Mouse (Mus musculus) small intestine, adult 2 months (tissue): ENCODE results near the gene Arhgap35.
"Not testable (repeated sequence)": the region's sequence is repeated elsewhere in the genome, so short reads cannot be mapped to it uniquely, and the experiment has no call there.

Experiments used
- CTCF ChIP-seq: fragments of 200-500 bp; IDR thresholded peaks from 2 replicates; pipeline ENCODE4 v1.5.1; 2012; ENCODE audit warnings: low read depth, mild to moderate bottlenecking, control low read depth, inconsistent platforms, low read length, moderate library complexity, mixed read lengths; ENCODE audit not compliant: insufficient replicate concordance, insufficient read length; ENCODE audit errors: extremely low read depth
- POLR2A ChIP-seq: fragments of 200-500 bp; IDR thresholded peaks from 2 replicates; pipeline ENCODE4 v1.6.1; 2012; ENCODE audit warnings: low read depth, mild to moderate bottlenecking, control low read depth, inconsistent platforms, low read length, moderate library complexity

- not testable (repeated sequence) for TF ChIP-seq POLR2A, CTCF
Observed at GRCm38 (mm10) chr7:16633913-16634312, 19.1 kb upstream of the Arhgap35 start.
